Mouse (Mus musculus) erythroblast, embryonic 14.5 days (primary cell): ENCODE results near the gene Rab10. TPM values are rescaled to one million over a fixed set of nuclear protein-coding genes. Genes with fewer than 3 reads are reported as not detected.

Experiments
- H3K27me3 ChIP-seq: 2 replicates; pipeline ENCODE4 v1.6.1; 2012; ENCODE audit warnings: inconsistent platforms; ENCODE audit not compliant: control insufficient read depth
- H3K36me3 ChIP-seq: 2 replicates; pipeline ENCODE4 v1.6.1; 2012; ENCODE audit warnings: mild to moderate bottlenecking, inconsistent platforms; ENCODE audit not compliant: control insufficient read depth
- H3K4me1 ChIP-seq: 2 replicates; pipeline ENCODE4 v1.6.1; 2012; ENCODE audit warnings: inconsistent platforms; ENCODE audit not compliant: control insufficient read depth
- H3K4me3 ChIP-seq: replicated peaks from 2 replicates; pipeline ENCODE3; 2012; ENCODE audit warnings: moderate library complexity, mild to moderate bottlenecking, inconsistent platforms
- H3K9me3 ChIP-seq: 2 replicates; pipeline ENCODE4 v1.6.1; 2012; ENCODE audit warnings: low read length, inconsistent platforms, mixed read lengths; ENCODE audit not compliant: control insufficient read depth
- GATA1 ChIP-seq: IDR thresholded peaks from 2 replicates; pipeline ENCODE4 v1.6.1; 2012; ENCODE audit warnings: low read length, inconsistent platforms, mixed read lengths
- TAL1 ChIP-seq: IDR thresholded peaks from 3 replicates; pipeline ENCODE4 v1.6.1; 2012; ENCODE audit warnings: low read length, inconsistent platforms, mixed read lengths
- polyA plus RNA-seq: library from polyadenylated mRNA; stranded (reverse); fragments of >175 nt; gene quantifications from 2 replicates; pipeline ENCODE4 v1.2.3, GENCODE M21; 2012

Gene Rab10
- polyA plus RNA-seq, 1 experiment, result 8.6 TPM

DNA sequence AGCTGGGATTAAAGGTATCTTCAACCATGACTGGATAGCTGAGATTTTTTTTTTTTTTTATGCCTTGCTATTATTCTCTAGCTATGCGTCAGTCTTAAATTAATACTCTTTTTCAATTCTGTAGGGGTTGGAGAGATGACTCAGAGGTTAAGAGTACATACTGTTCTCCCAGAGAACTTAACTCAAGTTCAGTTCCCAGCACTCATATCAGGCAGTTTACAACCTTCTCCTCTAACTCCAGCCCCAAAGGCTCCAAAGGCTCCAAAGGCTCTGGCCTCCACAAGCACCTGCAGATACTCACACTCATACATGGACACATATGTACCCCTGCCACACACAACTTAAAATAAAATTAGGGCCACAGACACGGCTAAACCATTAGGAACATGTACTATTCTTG, 25.3 kb downstream of the Rab10 start:
- Histone ChIP-seq H3K4me1 (peaks cover 94% of the 10 kb centered on the region), H3K4me3 (peak overlapping the region; percentile 57), H3K9me3 (no peaks in the 10 kb centered on the region), H3K36me3 (peaks cover 53% of the 10 kb centered on the region), H3K27me3 (no peaks in the 10 kb centered on the region)
- no peak for TF ChIP-seq GATA1
- no peak for TF ChIP-seq TAL1

DNA sequence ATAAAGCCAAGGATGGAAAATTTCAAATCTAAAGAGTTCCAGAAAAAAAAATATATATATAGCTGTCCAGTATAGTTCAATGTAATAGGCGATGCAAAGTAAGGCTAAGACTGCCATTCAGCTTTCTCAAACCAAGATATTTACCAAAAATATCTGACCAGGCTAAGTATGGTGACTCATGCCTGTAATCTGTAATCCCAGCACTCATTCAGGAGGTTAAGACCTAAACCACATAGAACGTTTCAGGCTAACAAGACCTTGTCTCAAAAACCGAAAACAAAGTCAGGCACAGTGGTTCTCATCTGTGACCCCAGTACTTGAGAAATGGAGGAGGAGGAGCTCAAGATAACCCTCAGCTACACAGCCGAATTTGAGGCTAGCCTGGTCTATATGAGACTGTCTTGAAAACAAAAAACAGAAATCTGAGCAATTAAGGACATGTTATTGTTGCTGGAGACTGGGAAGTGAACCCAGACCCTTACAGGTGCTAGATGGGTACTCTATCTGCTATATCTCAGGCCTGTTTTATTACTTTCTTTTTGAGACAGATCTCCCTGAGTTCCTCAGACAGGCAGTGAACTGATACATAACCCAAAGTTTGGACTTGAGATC, 25.8 kb downstream of the Rab10 start:
- Histone ChIP-seq H3K9me3 (no peaks in the 10 kb centered on the region), H3K4me1 (peaks cover 94% of the 10 kb centered on the region), H3K36me3 (peaks cover 57% of the 10 kb centered on the region), H3K4me3 (peak overlapping the region; percentile 2), H3K27me3 (no peaks in the 10 kb centered on the region)
- TF ChIP-seq GATA1 (no peak), TAL1 (no peak)

- H3K27me3 ChIP-seq, result no peaks in the 10 kb centered on the region
- peaks cover 92% of the 10 kb centered on the region for H3K4me1 ChIP-seq
Measured at GRCm38 (mm10) chr12:3282954-3283353, 26.8 kb downstream of the Rab10 start.

DNA sequence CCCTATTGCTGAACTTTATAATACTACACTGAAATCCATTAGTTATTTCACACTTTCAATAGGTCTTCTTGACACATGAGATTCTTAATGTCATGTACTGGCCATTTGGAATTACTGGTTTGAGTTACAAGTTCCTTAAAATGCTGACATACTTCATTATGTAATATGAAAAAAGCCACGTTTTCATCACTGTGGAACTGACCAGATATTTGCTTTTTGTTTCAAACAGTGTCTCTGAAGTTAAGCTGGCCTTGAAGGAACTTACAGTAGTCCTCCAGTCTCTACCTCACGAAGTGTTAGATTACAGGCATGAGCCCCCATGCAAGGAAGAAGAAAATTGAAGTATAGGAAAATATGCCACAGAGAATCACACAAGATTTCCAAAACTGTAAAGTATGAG, 27.2 kb downstream of the Rab10 start:
- Histone ChIP-seq H3K4me1 (peaks cover 89% of the 10 kb centered on the region), H3K9me3 (no peaks in the 10 kb centered on the region), H3K36me3 (peaks cover 50% of the 10 kb centered on the region)

More at GRCm38 (mm10) chr12:3282954-3283353, 26.8 kb downstream of the Rab10 start:
- TF ChIP-seq GATA1, result no peak
- Histone ChIP-seq H3K4me3 (no peak overlapping the region), H3K9me3 (no peaks in the 10 kb centered on the region), H3K36me3 (peaks cover 53% of the 10 kb centered on the region)

GRCm38 (mm10) chr12:3278880-3279339, 30.9 kb downstream of the Rab10 start:
- no peaks in the 10 kb centered on the region for H3K27me3 ChIP-seq
- H3K4me1 ChIP-seq, result peaks cover 64% of the 10 kb centered on the region
- no peak for TF ChIP-seq TAL1
- no peak for TF ChIP-seq GATA1
- H3K36me3 ChIP-seq, result peaks cover 45% of the 10 kb centered on the region
- H3K4me3 ChIP-seq, result no peak overlapping the region
- H3K9me3 ChIP-seq, result no peaks in the 10 kb centered on the region

More for the DNA sequence above, 27.2 kb downstream of the Rab10 start:
- TF ChIP-seq TAL1 (no peak), GATA1 (no peak)
- no peaks in the 10 kb centered on the region for H3K27me3 ChIP-seq
- H3K4me3 ChIP-seq, result no peak overlapping the region

GRCm38 (mm10) chr12:3270818-3271217, 39.0 kb downstream of the Rab10 start:
- TF ChIP-seq TAL1, result no peak
- no peak for TF ChIP-seq GATA1
- peaks cover 49% of the 10 kb centered on the region for H3K4me1 ChIP-seq
- H3K9me3 ChIP-seq, result no peaks in the 10 kb centered on the region

DNA sequence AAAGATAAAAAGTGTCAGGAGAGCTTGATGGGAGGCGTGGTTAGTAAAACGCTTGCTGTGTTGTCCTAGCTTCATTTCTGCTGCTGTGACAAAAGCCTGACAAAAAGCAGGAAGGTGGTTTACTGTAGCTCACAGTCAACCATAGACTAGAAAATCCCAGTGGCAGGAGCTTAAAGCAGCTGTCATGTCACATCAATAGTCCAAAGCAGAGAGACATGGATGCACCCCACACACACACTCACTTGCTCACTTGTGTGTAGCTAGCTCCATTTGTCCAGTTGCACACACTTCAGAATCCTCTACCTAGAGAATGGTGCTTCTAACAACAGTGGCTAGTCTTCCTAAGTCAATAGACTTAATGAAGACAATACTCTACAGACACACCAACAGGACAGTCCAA, 42.4 kb downstream of the Rab10 start:
- H3K36me3 ChIP-seq, result peaks cover 60% of the 10 kb centered on the region
- no peak for TF ChIP-seq TAL1
- TF ChIP-seq GATA1, result no peak
- H3K27me3 ChIP-seq, result no peaks in the 10 kb centered on the region
- no peaks in the 10 kb centered on the region for H3K9me3 ChIP-seq
- no peak overlapping the region for H3K4me3 ChIP-seq
- peaks cover 59% of the 10 kb centered on the region for H3K4me1 ChIP-seq

More at GRCm38 (mm10) chr12:3270818-3271217, 39.0 kb downstream of the Rab10 start:
- no peaks in the 10 kb centered on the region for H3K27me3 ChIP-seq
- H3K4me3 ChIP-seq, result no peak overlapping the region
- H3K36me3 ChIP-seq, result peaks cover 36% of the 10 kb centered on the region

DNA sequence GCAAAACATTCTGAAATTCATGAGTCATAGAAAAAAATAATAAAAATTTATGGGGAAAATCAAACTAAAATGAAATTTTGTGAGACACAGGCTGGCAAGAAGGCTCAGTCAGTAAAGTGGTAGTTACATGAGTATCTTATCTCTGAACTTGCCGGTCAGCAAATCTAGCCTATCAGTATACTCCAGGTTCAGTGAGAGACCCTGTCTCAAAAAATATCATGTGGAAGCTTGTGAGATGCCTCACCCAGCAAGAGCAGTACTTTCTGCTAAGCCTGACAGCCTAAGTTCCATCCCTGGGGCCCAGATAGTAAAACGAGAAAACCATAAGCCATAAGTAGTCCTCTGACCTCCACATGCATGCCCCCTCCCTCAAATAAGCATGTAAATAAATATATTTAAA, 44.6 kb downstream of the Rab10 start:
- no peak for TF ChIP-seq GATA1
- no peak for TF ChIP-seq TAL1
- Histone ChIP-seq H3K4me3 (no peak overlapping the region), H3K9me3 (no peaks in the 10 kb centered on the region), H3K4me1 (peaks cover 45% of the 10 kb centered on the region), H3K27me3 (no peaks in the 10 kb centered on the region), H3K36me3 (peaks cover 65% of the 10 kb centered on the region)

GRCm38 (mm10) chr12:3264449-3264848, 45.3 kb downstream of the Rab10 start:
- Histone ChIP-seq H3K36me3 (peaks cover 67% of the 10 kb centered on the region), H3K4me1 (peaks cover 41% of the 10 kb centered on the region), H3K4me3 (no peak overlapping the region), H3K9me3 (no peaks in the 10 kb centered on the region), H3K27me3 (no peaks in the 10 kb centered on the region)
- TF ChIP-seq TAL1 (no peak), GATA1 (no peak)

GRCm38 (mm10) chr12:3261596-3261995, 48.2 kb downstream of the Rab10 start:
- Histone ChIP-seq H3K9me3 (no peaks in the 10 kb centered on the region), H3K36me3 (peaks cover 84% of the 10 kb centered on the region), H3K4me1 (peaks cover 22% of the 10 kb centered on the region), H3K4me3 (no peak overlapping the region), H3K27me3 (no peaks in the 10 kb centered on the region)
- TF ChIP-seq GATA1 (no peak), TAL1 (no peak)
